Mouse (Mus musculus): ENCODE data around the gene Cxcl16.
A peak's percentile ranks its signal among the peaks of the same experiment; 100 is the strongest.
"Not testable (repeated sequence)": the region's sequence is repeated elsewhere in the genome, so short reads cannot be mapped to it uniquely, and the experiment has no call there.

Gene Cxcl16

DNA sequence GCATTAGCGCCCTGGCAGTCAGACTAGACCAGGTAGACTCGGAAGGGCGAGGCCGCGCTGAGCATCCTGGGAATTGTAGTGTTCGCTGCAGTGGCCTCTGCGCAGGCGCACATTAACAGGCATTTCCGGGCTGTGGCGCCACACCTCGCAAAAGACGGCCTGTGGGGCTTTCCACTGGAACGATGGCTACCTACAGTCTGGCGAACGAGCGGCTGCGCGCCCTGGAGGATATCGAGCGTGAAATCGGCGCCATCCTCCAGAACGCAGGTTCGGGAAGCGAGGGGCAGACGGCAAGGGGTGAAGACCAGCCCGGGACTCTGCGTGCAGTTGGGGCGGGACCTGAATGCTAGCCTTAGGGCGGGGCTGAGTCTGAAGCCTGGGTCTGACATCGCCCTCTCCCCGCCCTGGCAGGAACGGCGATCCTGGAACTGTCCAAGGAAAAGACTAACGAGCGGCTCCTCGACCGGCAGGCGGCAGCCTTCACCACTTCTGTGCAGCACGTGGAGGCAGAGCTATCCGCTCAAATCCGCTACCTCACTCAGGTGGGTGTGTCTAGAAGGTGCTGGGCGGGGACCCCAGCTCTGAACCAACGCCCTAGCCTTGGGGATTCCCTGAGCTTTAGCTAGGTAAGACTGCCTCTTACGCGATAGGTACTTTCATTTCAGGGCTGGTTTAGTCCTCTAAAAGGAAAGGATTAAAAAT lies 7.8 kb downstream of the Cxcl16 start, which contains the start of gene Med11:
Gene Med11 (plus strand): TSS at position 123 of the 702 bp plus-strand sequence.
- peak; percentile 96 for DNase-seq

DNA sequence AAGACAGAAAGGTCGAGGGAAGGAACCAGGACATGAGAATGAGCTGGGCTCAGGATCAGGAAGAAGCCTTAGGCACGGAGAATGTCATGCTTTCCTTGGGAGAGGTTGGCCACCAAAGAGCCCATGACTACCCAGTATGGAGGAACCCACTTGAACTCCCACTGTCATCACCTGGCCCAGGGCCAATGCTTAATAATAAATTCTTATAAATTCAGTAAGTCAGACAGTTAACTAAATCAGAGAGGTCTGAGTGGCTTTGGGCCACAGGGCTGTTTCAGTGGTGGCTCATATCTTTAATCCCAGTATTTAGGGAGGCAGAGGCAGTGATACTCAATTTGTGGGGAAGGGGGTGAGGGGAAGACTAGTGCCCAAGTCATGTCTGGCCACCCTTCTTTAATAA lies 8.9 kb downstream of the Cxcl16 start:
- no peak for DNase-seq

DNA sequence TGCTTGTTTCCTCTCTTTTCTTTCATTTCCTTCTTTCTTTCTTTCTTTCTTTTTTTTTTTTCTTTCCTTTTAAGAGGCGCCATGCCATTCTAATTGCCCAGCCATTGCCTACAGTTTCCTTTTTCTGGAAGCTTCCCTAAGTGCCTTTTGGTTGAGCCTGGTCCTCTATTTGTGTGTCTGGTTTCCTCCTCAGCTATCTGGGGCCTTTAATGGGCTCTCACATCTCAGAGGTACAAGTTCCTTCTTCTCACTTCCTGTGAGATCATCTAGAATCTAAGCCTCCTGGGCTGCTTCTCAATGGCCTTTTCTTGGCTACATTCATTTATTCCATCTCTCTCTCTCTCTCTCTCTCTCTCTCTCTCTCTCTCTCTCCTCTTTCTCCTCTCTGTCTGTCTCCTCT lies 12.4 kb downstream of the Cxcl16 start:
- DNase-seq: no peak

DNA sequence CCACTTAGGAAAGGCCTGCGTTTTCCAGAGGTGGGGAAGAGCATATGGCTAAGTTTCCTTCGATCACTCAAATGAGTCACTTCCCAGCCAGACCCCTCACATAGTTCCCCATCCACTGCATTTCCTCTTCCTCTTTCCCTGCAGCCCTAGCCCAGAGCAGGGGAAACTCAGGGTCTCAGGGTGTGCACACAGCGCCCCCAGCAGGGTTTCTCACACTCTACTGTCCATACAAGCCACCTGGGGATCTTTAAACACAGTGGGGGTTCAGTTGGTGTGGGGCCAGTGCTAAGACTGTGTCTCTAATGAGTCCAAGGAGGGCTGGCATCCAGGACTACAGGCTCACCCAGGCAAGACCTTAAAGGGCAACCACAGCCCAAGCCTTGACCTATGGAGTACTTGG lies 13.0 kb downstream of the Cxcl16 start:
- no peak for DNase-seq

DNA sequence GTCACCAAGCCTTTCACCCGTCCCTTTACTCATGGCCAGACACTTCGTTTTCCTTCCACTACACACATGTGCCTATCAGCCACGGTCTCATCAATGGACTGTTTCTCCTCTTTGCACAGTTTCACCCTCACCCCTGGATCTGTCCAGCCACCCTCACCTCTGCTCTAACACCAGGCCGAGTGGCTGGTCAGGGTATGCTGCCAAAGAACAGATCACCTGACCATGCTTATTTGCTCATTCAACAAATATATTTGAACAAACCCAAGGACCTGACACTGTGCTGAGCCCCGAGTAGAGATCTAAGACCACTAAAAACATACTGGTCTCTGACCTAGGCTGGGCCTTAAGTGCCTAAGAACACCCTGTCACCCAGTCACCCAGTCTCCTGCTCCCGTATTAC lies 15.1 kb downstream of the Cxcl16 start:
- DNase-seq: no peak

DNA sequence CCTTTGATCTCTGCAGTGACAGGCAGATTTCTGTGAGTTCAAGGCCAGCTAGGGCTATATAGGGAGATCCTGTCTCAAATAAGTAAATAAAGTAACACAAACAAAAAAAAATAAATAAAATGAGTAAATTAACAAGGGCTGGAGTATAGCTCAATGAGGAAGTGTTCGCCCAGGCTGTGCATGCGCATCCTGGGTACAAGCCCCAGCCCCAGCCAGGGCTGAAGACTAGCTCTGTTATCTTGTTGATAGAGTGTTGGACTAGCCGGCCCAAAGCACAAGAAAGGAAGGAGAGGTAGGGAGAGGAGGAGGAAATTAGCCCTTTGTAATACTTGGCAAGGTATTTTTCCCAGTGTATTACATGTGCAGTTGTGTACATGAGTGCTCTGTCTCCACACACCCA lies 15.8 kb downstream of the Cxcl16 start:
- DNase-seq: no peak

DNA sequence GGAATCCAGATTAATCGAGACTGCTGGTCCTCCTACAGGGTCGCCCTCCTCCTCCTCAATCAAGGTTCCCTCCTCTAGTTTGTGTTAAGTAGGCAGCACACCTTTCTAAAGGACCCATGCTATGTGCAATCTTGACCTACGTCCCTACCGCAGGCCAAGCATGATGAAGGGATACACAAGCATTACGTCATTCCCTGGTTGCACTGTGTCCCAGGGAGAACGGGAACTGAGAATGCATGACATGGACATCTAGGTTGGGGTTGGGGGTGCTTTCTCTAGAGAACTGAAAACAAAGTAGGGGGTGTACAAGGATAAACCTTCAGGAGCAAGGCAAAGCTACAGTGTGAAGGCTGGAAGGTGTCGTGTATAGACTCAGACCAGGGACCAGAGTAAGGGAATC lies 17.9 kb downstream of the Cxcl16 start:
- DNase-seq: no peak

DNA sequence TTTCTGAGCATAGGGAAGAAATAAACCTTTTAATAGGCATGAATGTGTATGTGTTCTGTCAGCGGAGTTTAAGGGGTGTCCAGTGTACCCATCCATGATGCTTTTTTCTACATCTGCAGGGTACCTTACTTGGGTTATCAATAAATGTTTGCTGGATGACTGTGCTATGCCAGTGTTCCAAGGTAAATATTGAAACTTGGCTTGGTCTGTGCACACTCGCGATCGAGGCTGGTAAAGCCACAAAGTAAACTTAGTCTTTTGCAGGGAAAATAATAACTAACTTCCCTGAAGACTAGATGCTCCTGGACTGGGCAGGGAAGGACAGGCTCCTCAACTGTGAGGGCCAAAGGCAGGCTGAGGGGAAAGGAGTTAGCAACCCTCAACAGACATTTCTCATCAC lies 19.1 kb downstream of the Cxcl16 start:
- DNase-seq: no peak

DNA sequence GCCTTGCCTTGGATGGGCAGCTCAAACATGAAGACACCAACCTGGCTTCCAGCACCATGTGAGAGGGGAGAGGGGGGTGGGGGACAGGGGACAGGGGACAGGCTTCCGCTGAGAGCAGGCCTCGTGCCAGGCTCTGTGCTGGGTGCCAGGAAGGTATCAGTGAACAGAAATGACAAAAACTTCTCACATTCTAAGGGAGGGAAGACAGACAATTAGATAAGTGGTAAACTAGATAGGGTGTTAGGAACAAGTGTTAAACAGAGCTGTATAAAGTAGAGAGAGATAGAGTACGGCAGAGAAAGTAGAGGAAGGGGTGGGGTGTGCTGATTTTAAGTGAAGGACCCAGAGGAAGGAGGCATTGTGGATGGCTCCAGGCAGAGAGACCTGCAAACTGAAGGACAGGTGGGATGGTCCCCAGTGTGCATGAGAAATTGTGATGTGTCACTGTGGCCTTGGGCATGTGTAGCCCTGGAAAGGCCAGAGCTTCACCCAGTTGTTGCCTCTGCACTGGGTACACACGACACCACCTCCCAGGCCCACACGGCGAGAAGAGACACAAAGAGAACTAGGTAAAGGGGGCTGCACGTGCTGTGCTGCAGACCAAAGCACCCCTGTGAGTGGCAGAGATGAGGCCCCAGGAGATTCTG lies 20.9 kb downstream of the Cxcl16 start:
- no peak for DNase-seq

DNA sequence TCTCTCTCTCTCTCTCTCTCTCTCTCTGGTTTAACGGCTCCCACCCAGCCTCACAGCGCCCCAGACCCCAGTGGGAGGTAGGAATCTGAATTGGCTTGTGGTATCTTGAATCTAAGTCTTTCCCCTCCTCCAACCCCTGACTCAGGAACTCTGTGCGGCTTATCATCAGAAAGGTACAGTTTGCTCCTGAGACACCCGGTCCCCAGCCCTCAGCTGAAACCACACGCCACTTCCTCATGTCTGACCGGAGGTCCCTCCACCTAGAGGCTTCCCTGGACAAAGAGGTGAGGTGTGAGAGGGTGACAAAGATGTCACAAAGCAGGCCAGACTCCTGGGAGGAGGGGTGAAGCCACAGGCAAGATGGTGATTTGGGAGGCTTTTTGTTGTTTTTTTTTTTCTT lies 22.4 kb downstream of the Cxcl16 start:
- DNase-seq: no peak

DNA sequence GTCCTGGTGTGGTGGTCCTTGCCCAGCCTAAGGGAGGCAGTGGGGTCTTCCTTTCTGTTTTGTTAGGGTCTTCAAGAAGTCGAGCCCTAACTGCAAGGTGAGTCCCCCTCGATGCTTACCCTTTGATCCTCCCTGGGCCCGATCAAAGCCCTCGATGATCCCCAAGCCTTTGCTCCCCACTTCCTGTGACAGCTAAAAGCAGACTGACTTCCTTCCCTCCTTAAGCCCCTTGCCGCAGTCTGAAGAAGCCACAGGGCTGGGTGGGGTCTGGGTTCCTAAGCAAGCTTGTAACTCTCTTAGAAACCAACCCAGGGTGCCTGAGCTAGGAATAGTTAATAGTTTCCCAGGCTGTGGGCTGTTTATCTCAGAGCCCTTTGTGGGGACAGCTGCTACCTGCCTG lies 24.3 kb downstream of the Cxcl16 start:
- no peak for DNase-seq

DNA sequence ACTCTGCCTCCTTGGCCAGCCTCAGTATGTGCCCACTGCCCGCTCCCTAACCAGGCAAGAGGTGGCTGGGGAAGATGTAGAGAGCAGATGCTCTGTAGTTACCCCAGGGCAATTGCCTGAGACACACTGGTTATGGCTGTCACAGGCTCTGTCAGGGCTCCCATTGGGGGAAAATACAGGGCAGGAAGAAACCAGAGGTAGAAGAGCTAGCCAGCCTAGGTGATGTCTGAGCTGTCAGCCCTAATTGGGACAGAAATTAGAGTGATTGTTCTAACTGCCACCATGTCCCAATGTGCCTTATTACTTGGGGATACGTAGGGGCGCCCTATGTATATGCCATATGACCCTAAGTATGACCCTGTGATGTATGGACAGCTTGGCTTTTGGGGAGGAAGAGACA lies 25.8 kb downstream of the Cxcl16 start:
- no peak for DNase-seq

DNA sequence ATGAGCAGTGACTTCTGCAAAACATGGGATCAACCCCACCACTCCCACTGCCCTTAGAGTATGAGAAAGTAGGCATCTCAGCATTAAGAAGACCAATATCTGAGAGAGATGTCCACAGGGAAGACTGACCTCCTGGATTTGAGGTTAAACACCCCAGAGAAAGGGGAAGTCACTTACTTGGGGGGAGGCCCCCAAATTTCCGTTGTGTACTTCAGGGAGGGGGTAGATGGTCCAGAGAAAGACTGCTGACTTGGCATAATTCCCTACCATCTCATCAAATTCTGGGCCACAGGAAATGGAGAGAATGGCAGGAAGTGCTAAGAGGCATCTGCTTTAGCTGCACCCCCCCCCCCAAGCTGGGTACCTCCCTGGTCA lies 26.2 kb downstream of the Cxcl16 start:
- DNase-seq: no peak

DNA sequence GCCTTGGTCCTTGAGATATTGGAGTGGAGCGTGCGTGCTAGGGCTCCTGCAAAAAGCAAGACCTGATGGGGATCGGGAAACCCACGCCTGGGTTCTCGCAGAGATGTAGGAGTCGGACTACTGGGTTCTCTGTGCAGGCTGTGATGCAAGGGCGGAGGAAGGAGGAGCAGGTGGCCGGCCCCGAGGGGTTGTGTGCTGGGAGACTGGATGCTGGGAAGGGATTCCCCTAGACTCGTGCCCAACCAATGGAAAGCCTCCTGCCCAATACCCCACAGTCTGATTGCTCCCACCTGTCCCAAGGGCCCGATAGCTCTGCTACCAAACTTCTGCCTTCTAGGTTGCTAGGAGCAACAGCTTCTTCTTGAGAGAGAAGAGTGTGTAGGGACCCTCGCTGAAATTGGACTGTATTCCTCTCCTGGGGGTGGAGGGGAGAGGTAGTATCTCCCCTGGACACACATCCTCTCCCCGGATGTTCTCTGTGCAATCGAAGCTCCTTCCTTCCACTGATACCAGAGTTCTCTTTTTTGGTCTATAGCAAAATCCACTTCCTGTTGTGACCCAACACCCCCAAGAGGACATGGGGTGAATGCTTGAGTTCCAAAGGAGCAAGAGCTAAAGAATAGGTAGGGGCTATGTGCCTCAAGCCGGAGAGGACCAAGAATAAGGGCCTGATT lies 26.8 kb downstream of the Cxcl16 start:
- DNase-seq: no peak

DNA sequence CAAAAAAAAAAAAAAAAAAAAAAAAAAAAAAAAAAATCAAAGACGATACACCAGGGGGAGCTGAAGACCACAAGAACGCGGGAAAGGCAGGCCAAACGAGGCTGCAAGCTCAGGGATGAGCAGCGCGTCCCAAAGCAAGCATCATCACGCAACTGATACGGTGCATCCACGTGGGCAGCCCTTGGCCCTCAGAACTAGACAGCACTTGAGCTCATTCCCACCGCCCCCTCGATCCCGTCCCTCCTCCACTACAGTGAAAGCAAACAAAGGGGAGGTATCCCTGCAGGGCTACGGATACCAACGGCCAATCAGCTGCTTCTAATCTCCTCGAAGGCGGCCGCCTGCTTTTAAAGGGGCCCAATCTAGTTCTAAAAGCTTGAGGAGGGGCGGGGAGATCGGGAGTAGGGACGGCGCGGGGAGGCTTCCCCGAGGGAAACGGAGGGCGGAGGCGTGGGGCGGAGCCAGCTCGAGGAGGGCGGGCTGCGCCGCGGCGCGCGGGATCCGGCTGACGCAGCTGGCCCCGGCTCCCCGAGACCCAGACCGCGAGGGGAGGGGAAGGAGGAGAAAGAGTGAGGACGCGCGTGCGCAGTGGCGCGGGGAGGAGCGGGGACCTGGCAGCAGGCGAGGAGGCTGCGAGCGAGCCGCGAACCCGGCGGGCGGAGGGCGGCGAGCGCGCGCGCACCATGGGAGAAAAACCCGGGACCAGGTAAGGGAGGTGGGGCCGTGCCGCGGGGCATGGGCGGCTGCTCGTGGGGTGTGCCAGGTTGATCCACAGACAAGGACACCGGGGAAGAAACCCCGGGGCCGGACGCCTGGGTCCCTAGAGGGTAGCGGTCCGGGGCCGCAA lies 27.5 kb downstream of the Cxcl16 start, which contains the start of gene Arrb2:
Gene Arrb2 (plus strand): TSS at position 588 of the 847 bp plus-strand sequence.
- peak; percentile 98 for DNase-seq

DNA sequence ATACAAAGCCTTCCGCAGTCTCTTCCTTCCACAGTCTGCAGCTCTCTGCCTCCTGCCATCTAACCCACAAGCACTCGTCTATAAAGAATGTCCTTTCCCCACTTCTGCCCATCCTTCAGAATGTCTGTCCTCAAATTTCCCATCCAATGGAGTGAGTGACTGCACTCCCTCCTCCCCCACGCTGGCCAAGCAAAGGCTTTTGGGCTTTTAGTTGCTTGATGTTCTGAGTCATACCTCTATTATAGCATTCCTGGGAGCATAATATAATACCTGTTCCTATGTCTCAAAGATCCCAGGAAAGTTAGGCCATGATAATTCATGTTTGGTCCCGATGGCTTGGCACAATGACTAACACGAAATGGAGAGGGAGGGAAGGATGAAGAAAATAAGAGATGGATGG lies 28.2 kb downstream of the Cxcl16 start:
- no peak for DNase-seq

DNA sequence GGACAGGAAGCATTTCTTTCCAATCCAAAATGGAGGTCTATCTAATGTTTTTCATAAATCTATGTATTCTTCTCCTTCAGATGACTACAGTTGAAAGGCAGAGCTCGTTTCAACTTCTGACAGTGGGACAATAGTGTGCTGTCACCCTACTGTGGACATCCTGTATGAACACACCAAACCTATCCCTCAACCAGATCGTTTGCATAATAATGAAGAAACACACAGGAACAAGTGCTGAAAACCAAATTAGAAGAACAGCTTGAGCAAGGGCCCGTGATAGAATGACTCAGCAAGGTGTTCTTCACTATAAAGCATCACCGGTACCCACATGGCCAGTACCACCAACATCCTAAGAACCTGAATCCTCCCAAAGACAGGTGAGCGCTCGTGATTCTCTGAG lies 33.2 kb downstream of the Cxcl16 start:
- not testable (repeated sequence) for DNase-seq

DNA sequence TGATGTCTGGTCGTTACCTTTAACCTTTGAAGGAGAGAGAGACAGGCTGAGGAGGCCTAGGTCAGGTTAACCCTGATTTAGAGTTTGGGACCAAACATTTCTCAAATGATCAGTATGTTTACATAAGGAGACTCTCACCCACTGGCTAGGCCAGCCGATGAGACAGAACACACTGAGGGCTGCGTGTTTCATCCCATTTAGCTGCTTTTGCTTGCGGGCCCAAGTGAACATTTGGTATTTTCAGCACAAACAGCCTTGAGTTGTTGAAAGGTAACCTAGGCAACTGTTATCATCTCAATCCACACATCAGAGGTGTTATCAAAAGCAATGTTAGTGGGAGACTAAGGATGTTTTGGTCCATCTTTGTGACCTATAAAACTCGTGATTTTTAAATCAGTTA lies 40.3 kb downstream of the Cxcl16 start:
- no peak for DNase-seq

DNA sequence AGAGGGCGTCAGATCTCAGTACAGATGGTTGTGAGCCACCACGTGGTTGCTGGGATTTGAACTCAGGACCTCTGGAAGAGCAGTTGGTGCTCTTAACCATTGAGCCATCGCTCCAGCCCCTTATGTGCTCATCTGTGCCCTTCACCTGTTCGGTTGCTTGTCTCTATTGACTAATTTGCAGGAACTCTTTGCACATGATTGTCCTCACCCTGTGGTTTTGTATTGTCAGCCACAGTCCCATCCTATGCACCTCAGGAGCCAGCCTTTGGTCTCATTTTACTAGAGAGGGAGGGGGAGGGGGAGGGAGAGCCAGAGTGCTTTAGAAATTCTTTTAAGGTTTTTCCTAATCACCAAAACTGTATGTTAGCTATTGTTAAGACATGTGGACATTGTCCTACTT lies 41.6 kb downstream of the Cxcl16 start:
- DNase-seq: no peak

DNA sequence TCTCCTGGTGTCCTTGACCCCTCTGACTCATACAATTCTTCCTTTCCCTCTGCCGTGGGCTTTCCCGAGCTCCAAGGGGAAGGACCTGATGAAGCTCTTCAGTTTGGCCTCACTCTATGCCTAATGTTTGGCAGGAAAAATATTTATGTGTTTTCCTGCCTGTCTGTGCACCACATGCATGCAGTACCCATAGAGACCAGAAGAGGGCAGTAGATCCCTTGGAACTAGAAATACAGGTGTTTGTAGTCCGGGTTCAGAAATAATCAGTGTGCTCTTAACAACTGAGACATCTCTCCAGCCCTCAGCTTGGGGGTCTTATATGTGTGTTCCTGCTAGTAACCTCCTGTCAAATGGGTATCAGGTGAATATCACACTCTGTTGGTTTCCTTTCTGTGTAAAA lies 45.8 kb downstream of the Cxcl16 start:
- peak; percentile 64 for DNase-seq

DNA sequence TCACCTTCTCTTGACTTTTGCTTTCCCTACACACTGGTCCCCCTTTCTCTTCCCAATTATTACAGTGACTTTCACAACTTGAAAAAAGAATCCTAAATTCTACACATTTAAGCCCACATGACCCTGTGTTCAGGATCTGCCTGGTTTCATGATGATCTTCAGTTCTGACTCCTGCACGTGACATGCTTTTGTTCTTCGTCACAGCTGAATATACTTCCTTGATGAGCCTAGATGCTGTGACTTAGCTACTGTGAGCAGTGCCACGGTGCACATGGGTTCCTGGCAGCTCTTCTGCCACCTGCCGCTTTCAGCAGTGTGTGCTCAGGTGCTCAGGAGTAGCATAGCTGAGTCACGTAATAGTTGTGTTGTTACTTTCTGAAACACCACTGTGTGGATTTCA lies 47.2 kb downstream of the Cxcl16 start:
- no peak for DNase-seq

DNA sequence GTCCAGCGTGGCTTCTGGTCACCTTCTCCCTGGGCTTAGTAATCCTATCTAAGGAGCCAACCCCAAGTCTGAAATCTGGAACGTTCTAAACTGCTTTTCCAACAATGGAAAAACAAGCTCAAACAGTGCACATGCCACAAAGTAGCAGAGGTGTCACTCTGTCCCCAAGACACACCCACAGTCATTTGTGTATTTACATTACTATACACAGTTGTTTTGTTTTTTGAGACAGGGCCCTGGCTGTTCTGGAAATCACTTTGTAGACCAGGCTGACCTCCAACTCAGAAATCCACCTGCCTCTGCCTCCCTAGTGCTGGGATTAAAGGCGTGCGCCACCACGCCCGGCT lies 49.5 kb downstream of the Cxcl16 start:
- DNase-seq: no peak

DNA sequence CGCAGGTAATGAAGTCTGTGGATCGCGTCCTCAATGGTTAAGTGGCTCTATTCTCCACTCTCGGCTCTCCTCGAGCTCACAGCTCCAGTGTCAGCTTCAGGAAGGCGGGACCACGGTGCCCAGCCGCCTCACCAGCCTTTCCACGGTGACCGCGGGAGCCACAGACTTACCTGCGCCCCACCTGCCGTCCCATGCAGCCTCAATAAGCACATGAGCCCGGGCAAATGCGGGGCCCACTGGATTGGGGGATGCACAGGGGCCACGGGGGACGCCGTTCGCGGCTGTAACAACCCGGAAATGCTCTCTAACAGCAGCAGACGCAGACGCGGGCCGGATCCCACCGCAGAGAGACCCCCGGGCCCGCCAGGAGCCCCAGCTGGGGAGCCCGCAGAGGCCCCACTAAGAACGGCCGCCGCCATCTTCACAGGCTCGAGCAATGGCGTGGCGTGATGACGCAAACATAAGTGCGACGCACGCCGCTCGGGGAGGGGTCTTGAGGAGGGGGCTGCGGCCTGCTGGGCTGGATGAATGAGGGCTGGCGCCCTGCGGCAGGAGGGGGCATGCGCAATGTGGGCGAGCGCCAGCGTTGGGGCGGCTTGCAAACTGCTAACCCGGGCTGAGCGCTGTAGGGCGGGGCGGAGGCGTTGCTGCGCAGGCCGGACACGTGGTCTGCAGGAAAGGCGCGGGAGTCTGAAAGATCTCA lies 50.0 kb downstream of the Cxcl16 start, which contains the start of gene Pelp1:
Gene Pelp1 (minus strand): TSS at position 438 of the 703 bp plus-strand sequence.
- peak; percentile 74 for DNase-seq
